Mouse (Mus musculus): ENCODE data around the gene Cd302. TPM values are rescaled to one million over a fixed set of nuclear protein-coding genes. Genes with fewer than 3 reads are reported as not detected.

Gene Cd302
- total RNA-seq, 1 experiment from 2014 or later, result 30.5 TPM

DNA sequence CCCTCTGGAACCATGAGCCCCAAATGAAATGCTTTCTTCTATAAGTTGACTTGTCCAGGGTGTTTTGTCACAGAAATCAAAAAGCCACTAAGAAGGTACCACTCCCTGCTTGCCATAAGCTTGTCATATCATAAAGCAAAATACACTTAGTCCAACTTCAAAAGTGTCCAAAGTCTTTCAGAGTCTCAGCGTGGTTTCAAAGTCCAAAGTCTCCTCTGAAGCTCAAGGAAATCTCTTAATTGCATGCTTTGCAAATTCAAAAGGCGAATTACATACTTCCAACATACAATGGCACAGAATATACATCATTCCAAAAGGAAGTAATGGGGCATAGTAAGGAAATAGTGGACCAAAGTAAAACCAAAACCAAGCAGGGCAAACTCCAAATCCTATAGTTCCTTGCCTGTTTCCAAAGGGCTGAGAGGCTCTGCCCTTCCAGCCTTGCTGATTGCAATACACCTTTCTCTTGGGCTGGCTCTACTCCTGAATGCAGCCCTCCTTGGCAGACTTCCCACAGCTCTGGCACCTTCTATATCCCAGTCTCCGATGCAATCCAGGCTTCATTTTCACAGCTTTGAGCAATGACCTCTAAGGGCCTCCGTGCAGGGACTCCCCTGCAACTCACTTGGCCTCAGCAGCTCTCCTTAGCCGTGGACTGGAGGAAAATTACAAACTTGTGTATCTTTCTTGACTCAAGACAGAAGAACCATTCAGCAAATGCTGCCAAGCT, 23.5 kb downstream of the Cd302 start:
- no peak for ATAC-seq (replicated peaks; ENCODE audit: insufficient number of reproducible peaks, low FRiP score, low TSS enrichment, poor library complexity, severe bottlenecking)

DNA sequence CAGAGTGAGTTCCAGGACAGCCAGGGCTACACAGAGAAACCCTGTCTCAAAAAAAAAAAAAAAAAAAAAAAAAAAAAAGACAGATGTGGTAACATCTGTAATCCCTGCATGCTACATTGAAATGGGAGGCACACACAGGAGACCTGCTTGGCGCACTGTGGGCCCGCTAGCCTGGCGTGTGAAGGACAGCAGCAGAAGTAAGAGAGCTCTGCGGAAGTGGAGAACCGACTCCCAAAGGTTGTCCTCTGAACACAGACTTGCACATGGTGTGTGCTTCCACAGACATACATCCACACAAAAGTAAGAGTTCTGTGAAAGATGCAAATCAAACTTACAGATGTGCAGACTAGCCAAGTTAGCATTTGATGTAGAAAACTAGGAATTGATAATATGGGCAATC, 25.1 kb downstream of the Cd302 start:
- no peak for ATAC-seq (replicated peaks; ENCODE audit: insufficient number of reproducible peaks, low FRiP score, low TSS enrichment, poor library complexity, severe bottlenecking)

DNA sequence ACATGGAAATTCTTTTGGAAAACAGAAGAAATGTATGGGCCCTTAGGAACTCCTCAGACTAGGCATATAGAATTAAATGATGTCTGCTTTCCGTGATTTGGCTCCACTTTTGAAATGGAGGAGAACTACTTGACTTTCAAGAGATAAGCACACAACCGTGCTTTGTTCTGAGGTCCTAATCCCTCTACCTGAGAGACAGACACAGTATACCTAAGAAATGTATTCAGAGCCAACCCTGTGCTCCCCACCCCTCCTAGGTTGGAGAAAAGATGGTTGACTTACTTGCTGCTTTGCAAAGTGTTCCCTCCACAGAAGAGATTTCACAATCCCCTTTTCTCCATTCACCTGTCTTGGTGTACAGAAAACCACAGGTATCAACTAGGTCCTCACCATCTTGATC, 27.5 kb downstream of the Cd302 start:
- ATAC-seq (replicated peaks; ENCODE audit: insufficient number of reproducible peaks, low FRiP score, low TSS enrichment, poor library complexity, severe bottlenecking), result no peak

DNA sequence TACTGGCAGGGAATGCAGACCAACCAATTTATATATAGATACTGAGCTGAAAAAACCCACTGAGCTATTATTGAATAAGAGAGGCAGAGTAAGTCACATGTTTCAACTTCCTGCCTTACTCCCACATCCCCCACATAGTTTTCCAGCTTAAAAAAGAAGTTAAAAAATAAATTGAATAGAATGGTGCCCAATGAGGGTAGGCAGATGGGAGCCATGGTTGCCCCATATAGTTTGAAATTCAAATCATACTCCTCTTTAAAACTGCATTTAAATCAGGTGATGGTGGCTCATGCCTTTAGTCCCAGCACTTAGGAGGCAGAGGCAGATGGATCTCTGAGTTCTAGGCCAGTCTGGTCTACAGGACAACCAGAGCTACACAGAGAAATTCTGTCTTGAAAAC, 30.8 kb downstream of the Cd302 start:
- ATAC-seq (replicated peaks; ENCODE audit: insufficient number of reproducible peaks, low FRiP score, low TSS enrichment, poor library complexity, severe bottlenecking), result no peak

DNA sequence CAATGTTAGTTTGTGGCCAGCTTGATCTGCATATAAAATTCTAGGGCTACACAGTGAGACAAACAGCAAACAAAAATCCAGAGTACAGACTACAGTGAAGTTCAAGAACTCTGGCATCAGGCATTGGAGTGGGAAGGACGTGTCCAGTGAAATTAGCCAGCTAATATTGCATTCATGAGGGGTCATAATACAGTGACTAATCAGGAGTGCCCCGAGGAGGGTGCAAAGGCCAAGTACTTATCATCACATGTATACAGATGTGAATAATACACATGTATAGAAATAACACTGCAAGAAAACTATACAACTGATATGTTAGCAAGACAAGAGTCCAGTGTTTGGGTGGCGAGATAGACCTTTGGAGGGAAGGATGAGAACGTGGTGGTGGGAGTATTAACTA, 31.5 kb downstream of the Cd302 start:
- ATAC-seq (replicated peaks; ENCODE audit: insufficient number of reproducible peaks, low FRiP score, low TSS enrichment, poor library complexity, severe bottlenecking), result no peak

DNA sequence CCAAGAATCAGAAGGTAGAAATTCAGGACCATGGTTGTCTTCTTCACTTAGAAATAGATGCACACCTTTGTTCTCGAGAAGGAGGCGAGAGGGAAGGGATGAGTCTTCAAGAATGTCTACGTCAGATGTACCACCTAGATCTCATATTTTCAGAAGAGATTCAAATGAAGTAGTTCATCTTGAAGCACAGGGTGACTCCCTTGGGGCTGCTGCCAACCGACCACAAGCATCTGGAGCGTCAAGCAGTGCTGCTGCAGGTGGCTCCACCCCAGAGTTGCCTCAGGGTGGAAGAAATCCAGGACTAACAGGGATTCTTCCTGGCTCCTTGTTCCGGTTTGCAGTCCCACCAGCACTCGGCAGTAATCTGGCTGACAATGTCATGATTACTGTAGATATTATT, 49.8 kb downstream of the Cd302 start:
- no peak for ATAC-seq (replicated peaks; ENCODE audit: insufficient number of reproducible peaks, low FRiP score, low TSS enrichment, poor library complexity, severe bottlenecking)

DNA sequence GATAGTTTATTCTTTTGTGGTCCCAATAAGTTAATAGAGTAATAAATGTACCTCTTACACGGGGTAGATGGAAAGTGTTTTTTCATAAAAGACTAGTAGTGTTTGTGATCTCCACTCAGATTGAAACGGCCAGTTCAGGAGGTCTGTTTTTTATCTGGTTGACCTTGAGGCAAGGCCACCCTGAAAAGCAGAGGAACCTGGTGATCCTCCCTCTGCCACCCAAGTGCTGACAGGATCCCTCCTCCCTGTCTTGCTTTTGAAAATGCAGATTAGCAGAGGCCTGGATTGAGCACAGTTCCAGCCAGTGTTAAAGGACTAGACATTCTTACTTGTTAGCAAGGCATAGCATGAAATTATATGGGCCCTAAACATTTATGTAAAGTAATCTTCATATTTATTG, 51.1 kb downstream of the Cd302 start:
- ATAC-seq (replicated peaks; ENCODE audit: insufficient number of reproducible peaks, low FRiP score, low TSS enrichment, poor library complexity, severe bottlenecking), result no peak

DNA sequence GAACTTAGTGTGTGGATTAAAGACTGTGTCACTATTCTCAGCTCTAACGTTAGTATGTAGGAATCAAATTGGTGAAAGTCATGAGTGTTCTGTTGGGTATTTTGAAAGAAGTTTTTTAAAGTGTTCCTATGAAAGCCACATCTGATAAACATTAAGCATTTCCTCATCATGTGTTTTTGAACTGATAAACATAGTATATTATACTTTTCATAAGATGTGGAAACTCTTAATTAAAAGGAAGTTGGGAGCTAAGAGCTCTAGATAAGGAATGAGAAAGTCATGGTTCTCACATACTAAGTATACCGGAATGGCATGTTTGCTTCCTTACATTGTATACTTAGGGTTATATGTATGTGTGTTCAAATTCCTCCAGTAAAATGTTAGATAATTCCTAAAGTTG, 53.9 kb downstream of the Cd302 start:
- no peak for ATAC-seq (replicated peaks; ENCODE audit: insufficient number of reproducible peaks, low FRiP score, low TSS enrichment, poor library complexity, severe bottlenecking)

DNA sequence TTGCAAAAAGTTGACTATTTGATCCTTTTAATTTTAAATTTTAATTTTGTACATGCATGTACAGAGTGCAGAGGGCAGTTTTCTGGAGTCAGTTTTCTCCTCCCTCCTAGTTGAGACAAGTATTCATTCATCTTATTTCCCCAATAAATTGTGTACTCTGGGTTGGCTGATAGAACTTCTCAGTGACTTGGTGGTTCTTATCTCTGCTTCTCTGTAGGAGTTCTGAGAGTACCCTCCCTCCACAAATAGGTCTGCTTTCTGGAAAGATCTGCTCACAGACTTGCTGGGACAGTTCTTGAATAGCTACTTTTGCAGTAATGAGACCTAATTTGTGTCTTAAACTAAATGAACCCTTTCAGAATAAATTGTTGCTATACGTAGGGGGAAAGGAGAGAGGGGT, 55.8 kb downstream of the Cd302 start:
- no peak for ATAC-seq (replicated peaks; ENCODE audit: insufficient number of reproducible peaks, low FRiP score, low TSS enrichment, poor library complexity, severe bottlenecking)

DNA sequence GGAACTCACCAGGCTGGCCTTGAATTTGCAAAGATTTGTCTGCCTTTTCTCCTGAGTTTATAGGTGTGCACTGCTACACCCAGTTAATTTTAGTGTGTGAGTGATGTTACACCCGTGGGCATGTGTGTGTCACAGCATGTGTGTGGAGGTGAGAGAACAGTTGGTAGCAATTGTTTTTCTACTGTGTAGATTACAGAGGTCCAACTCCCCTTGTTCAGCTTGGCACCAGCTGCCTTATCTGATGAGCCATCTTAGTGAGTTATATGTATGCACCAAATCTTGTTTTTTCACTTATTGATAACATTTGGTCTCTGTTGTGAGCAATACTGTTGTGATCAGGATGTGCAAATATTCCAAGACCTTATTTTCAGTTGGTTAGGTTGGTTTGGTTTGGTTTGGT, 60.8 kb downstream of the Cd302 start:
- no peak for ATAC-seq (replicated peaks; ENCODE audit: insufficient number of reproducible peaks, low FRiP score, low TSS enrichment, poor library complexity, severe bottlenecking)

DNA sequence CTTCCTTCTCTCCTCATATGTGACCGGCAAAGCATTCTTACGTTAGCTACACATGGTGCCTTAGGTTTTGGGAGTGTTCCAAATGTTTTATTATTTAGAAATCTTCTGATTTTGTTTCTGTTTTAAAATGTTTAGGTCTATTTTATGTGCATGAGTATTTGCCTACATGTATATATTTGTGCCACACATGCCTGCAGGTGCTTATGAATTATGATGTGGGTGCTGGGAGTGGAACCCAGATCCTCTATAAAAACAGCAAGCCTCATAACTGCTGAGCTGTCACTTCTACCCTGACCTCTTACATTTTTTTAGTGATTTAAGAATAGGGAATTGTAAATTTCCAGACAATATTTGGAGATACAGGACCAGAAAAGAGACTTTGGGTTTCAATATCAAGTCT, 62.3 kb downstream of the Cd302 start:
- no peak for ATAC-seq (replicated peaks; ENCODE audit: insufficient number of reproducible peaks, low FRiP score, low TSS enrichment, poor library complexity, severe bottlenecking)

DNA sequence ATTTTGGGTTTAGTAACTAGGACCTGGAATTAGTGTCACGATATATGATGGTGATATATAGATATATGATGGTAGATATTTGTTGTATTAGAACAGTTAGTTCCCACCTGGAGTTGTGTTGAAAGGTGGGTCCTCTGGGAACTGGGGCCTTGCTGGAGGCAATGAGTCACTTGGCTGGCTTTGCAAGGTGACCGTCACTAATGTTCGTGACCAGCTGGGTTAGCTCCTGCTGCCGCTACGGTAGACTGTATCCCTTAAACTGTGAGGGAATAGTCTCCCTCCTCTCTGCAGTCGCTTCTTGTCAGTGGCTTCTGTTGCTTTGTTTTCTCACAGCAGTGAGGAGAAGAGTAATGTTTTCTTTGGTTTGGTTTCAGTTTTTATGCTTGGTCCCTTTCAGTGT, 63.1 kb downstream of the Cd302 start:
- ATAC-seq (replicated peaks; ENCODE audit: insufficient number of reproducible peaks, low FRiP score, low TSS enrichment, poor library complexity, severe bottlenecking), result no peak

DNA sequence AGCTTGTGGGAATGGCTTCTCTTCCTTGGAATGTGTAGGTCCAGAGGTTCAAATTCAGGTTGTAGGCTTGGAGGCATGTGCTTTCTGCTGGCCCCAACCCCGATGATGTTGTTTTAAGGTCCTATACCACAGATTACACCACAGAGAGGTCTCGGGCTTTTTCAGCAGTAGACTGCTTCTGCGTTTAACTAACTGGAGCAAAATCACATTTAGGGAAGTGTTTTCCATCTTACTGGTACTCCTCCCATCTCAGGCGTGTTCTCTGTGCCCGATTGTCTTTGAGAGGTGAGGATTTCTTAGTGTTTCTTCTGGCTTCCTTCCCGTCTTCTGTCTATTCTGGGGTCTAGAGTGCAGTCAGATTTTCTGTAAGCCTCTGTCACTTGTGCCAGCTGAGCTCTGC, 66.7 kb downstream of the Cd302 start:
- no peak for ATAC-seq (replicated peaks; ENCODE audit: insufficient number of reproducible peaks, low FRiP score, low TSS enrichment, poor library complexity, severe bottlenecking)

DNA sequence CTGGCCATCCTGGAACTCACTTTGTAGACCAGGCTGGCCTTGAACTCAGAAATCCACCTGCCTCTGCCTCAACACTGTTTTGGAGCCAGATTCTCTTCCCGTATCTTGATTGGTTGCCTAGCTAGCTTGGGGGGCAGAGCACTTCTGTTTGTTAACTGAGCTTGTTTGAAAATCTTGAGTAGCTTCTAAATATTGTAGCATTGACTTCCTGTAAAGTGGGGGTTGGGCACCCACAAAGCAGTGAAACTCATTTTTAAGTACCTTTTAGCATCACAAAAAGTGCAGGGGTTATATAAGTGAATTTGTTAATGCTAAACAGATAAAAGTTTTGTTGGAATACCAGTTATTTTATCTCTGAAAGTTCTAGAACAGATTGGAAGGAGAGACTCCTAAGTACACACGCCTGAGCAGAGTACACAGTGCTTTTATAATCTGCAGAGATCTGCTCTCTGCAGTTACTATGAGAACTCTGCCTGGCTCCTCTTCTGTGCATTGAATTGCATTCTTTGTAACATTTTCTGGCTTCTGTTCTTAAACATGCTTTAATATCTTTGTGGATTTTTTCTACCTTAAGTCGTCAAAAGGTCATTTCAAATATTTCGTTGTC, 67.6 kb downstream of the Cd302 start:
- no peak for ATAC-seq (replicated peaks; ENCODE audit: insufficient number of reproducible peaks, low FRiP score, low TSS enrichment, poor library complexity, severe bottlenecking)

DNA sequence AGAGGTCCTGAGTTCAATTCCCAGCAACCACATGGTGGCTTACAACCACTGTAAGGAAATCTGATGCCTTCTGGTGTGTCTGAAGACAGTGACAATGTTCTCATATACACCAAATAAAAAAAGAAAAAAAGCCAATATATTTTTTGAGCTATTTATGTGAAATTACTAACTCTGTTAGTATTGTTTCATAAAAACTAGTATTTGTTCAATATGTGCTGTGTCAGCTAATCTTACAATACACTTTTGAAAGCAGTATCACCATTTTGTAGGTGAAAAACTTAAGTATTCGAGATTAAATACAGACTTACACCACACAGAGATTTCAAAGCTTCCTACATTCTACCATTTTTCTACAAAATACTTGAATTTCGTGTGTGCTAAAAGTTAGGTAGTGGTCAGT, 69.6 kb downstream of the Cd302 start:
- no peak for ATAC-seq (replicated peaks; ENCODE audit: insufficient number of reproducible peaks, low FRiP score, low TSS enrichment, poor library complexity, severe bottlenecking)

DNA sequence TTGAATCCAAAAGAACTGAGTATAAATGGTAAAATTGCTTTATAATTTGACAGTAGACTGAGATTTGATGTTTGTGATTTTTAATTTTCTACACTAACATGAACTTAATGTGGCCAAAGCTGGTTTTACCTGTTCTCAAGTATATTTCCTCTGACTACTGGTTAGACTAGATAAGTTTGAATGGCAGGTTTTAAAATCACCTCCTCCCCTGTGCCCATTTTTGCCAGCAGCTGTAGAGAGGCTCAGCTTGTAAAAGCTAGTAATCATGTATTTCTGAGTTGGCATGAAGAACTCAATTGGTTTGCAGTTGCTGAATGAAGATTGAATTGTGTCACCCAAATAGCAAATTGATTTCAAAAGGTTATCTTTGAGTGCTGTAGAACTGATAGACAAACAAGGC, 71.8 kb downstream of the Cd302 start:
- no peak for ATAC-seq (replicated peaks; ENCODE audit: insufficient number of reproducible peaks, low FRiP score, low TSS enrichment, poor library complexity, severe bottlenecking)

DNA sequence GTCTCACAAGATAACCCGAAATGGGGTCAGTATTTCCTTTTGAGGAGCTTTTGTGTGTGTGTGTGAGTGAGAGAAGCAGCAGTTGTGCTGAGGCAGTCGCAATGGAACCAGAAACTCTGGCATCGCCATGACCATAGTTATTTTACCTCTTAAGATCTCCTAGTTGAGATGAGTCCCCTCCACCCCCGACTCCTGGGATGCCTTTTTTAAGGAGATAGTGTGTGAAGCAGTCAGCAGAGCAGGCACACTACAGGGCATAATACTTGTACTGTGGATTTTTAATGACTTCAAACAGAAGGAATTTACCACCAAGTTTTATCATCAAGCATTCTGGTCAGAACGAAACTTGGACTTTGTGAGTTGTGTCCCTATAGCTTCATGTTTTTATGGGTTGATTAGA, 73.5 kb downstream of the Cd302 start:
- ATAC-seq (replicated peaks; ENCODE audit: insufficient number of reproducible peaks, low FRiP score, low TSS enrichment, poor library complexity, severe bottlenecking), result no peak

DNA sequence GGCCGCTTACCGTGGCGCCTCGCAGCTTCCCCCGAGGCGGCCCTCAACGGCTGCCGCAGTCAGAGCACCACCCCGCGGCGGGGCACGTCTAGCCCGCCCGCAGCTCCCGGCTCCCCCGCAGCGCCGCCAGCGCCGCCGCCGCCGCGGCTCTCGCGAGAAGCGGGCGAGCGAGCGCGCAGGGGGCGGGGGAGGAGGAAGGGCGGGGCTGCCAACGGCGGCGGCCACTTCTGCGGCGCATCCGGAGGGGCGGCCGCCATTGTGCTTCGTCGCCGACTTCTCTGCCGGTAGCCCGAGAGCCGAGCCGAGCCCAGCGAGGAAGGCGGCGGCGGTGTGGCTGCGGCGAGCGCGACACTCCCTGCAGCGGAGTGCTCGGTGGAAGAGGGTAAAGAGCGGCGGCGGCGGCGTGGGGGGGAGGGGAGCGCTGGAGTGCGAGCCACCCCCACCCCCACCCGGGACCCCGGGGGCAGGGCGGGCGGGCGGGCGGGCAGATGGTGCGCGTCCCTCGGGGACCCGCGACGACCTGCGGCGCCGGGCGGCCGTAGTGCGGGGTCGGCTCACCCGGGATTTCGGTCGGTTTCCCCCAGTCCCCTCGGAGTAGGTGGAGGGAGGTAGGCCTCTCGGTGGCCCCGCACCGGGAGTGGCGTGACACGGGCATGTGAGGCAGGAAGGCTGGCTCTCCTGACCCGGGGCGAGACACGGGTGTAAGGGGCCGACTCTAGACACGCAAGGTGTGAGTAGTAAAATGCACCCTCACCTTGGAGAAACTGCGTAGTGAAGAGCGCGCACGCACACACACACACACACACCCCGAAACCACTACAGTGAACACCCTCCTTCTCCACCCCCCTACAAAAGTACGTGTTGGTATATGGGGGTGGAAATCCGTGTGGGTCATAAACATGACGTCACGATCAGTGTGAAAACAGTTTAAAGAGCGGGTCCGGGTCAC, 74.3 kb downstream of the Cd302 start, which contains the start of the genes Baz2b and March7:
Gene Baz2b (minus strand): TSS at position 137 of the 949 bp plus-strand sequence.
Gene March7 (plus strand): TSS at position 185 of the 949 bp plus-strand sequence.
- peak; percentile 66 for ATAC-seq (replicated peaks; ENCODE audit: insufficient number of reproducible peaks, low FRiP score, low TSS enrichment, poor library complexity, severe bottlenecking)

DNA sequence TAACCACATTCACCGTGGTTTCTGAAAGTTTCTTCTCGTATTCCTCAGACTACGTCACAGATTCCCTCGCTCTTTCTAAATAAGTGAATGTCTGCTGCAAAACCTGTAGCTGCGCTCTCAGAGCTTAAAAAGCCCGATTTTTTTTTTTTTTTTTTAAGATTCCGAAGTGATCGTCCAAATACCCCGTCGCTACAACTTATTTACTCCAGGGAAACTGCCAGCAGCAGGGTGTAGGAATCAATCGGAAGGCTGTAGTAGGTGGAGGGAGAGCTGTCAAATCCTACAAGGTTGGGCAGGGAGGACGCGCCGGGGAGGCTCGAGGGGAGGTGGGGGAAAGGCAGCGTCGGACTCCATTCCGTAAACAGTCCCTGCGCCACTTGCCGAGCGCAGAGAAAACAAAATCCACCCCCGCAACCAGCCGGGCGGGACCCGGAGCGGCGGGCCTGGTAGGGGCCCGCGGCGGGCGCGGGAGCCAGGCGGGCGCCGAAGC, 75.1 kb downstream of the Cd302 start:
- peak; percentile 37; the same call in 1 of the 2 replicates for ATAC-seq (replicated peaks; ENCODE audit: insufficient number of reproducible peaks, low FRiP score, low TSS enrichment, poor library complexity, severe bottlenecking)

Data from monocyte, adult 5-6 weeks (primary cell).